Mouse (Mus musculus) myocyte (in vitro differentiated cells): ENCODE measurements at regions not wholly inside any gene's neighbourhood (a gene's known extent, or its start where the extent isn't known, plus 50 kb on each side); places are given as distances from the start of the nearest gene placed in this dataset.

Experiments used
- H3K27me3 ChIP-seq: one replicate; pipeline ENCODE4 v1.6.1; 2011; ENCODE audit not compliant: control insufficient read depth, insufficient read depth, insufficient read length
- H3K36me3 ChIP-seq: one replicate; pipeline ENCODE4 v1.6.1; 2011; ENCODE audit not compliant: control insufficient read depth, insufficient read depth
- H3K4me2 ChIP-seq: one replicate; pipeline ENCODE4 v1.6.1; 2011; ENCODE audit warnings: low read depth, control low read depth
- H3K4me3 ChIP-seq: one replicate; pipeline ENCODE4 v1.5.1; 2011; ENCODE audit warnings: mild to moderate bottlenecking, control low read depth, moderate library complexity
- H3K79me2 ChIP-seq: one replicate; pipeline ENCODE4 v1.6.1; 2011; ENCODE audit not compliant: control insufficient read depth, insufficient read depth
- H3ac ChIP-seq: one replicate; pipeline ENCODE4 v1.6.1; 2011; ENCODE audit not compliant: control insufficient read depth, insufficient read length
- CEBPB ChIP-seq: IDR thresholded peaks from 2 replicates; pipeline ENCODE4 v1.6.1; 2011; ENCODE audit warnings: mild to moderate bottlenecking, moderate library complexity; ENCODE audit not compliant: poor library complexity, insufficient read depth, severe bottlenecking
- E2F4 ChIP-seq: IDR thresholded peaks from one replicate; pipeline ENCODE4 v1.6.1; 2011; ENCODE audit warnings: mild to moderate bottlenecking, control low read depth, moderate library complexity; ENCODE audit not compliant: insufficient read depth
- MAX ChIP-seq: IDR thresholded peaks from one replicate; pipeline ENCODE4 v1.6.1; 2011; ENCODE audit warnings: low read depth, mild to moderate bottlenecking, control low read depth
- MYOD1 ChIP-seq, 3 experiments: IDR thresholded peaks; one replicate each; pipeline ENCODE4 v1.6.1; 2011; ENCODE audit warnings: control low read depth in 2 of 3, low read depth in 2 of 3, mild to moderate bottlenecking in 2 of 3, moderate library complexity in 1 of 3; ENCODE audit not compliant: insufficient read length in 2 of 3, control insufficient read depth in 1 of 3
- MYOG ChIP-seq, 3 experiments: IDR thresholded peaks; one replicate each; pipeline ENCODE4 v1.6.1; 2011; ENCODE audit warnings: control low read depth in 2 of 3, low read depth in 2 of 3, mild to moderate bottlenecking in 2 of 3; ENCODE audit not compliant: insufficient read length in 2 of 3, control insufficient read depth in 1 of 3, insufficient read depth in 1 of 3
- POLR2A ChIP-seq: IDR thresholded peaks from one replicate; pipeline ENCODE4 v1.6.1; 2011; ENCODE audit warnings: low read depth, mild to moderate bottlenecking, control low read depth, moderate library complexity; ENCODE audit not compliant: insufficient read length
- POLR2AphosphoS2 ChIP-seq: IDR thresholded peaks from one replicate; pipeline ENCODE4 v1.6.1; 2011; ENCODE audit warnings: low read depth, control low read depth; ENCODE audit not compliant: insufficient read length
- REST ChIP-seq: IDR thresholded peaks from one replicate; pipeline ENCODE4 v1.6.1; 2011; ENCODE audit warnings: mild to moderate bottlenecking, control low read depth, moderate library complexity; ENCODE audit not compliant: insufficient read depth, insufficient read length
- SRF ChIP-seq: IDR thresholded peaks from one replicate; pipeline ENCODE4 v1.6.1; 2011; ENCODE audit warnings: low read depth; ENCODE audit not compliant: control insufficient read depth, insufficient read length
- TCF12 ChIP-seq: IDR thresholded peaks from one replicate; pipeline ENCODE4 v1.6.1; 2011; ENCODE audit warnings: mild to moderate bottlenecking, control low read depth; ENCODE audit not compliant: poor library complexity, insufficient read depth, severe bottlenecking
- TCF3 ChIP-seq: IDR thresholded peaks from one replicate; pipeline ENCODE4 v1.6.1; 2011; ENCODE audit warnings: low read depth, control low read depth; ENCODE audit not compliant: insufficient read length
- USF1 ChIP-seq: IDR thresholded peaks from one replicate; pipeline ENCODE4 v1.6.1; 2011; ENCODE audit warnings: low read depth, mild to moderate bottlenecking, control low read depth, moderate library complexity

GRCm38 (mm10) chr2:148141936-148142335 is 95.2 kb upstream of the Foxa2 start:
- TF ChIP-seq E2F4: no peak
- Histone ChIP-seq H3K36me3 (no peaks in the 10 kb centered on the region), H3K4me2 (no peak overlapping the region), H3K79me2 (no peaks in the 10 kb centered on the region), H3K27me3 (no peaks in the 10 kb centered on the region), H3ac (no peak overlapping the region), H3K4me3 (no peak overlapping the region)

GRCm38 (mm10) chr2:148144816-148145215 is 98.0 kb upstream of the Foxa2 start:
- Histone ChIP-seq H3K27me3 (no peaks in the 10 kb centered on the region), H3K79me2 (no peaks in the 10 kb centered on the region), H3K4me2 (no peak overlapping the region), H3ac (no peak overlapping the region), H3K36me3 (no peaks in the 10 kb centered on the region), H3K4me3 (no peak overlapping the region)
- TF ChIP-seq MAX: no peak
- no peak for TF ChIP-seq USF1

DNA sequence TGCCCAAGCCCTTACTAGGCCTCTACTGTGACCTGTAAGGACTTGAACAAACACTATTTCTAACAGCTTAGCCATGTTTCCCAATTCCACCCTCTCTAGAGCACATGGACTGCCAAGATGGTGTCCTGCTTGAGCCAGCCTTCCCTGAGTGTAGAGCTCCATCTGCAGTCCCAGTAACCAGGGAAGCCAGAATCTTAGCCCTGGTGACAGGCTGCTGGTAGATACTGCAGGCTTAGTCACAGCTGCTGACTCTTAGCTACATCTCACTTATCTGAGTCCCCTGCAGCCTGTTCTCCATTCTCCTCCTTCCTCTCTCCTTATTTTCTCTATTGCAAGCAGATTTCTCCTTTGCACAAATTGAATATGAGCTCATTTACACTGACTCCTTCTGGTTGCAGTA is 101.5 kb upstream of the Foxa2 start:
- Histone ChIP-seq H3ac (no peak overlapping the region), H3K4me2 (no peak overlapping the region), H3K36me3 (no peaks in the 10 kb centered on the region), H3K79me2 (no peaks in the 10 kb centered on the region), H3K4me3 (no peak overlapping the region), H3K27me3 (no peaks in the 10 kb centered on the region)
- no peak for TF ChIP-seq POLR2A
- TF ChIP-seq USF1: no peak
- no peak for TF ChIP-seq TCF3
- no peak for TF ChIP-seq CEBPB

DNA sequence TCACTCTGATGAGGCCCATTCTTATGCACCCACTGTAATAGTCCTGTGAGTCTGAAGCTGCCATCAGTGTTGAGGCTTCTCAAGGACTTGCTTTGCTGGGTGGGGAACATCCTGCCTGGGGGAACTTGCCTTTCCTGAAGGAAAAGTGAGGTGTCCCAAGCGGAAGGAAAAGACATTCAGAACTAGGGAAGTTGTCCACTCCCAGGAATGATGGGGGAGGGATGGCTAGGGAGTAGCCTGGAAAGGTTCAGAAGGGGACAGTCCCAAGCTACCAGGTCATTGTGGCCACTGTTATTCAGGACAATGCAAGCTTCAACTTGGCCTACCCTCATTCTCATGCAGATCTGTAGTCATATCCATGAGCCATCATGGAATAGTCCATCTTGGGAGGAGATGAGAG is 102.7 kb upstream of the Foxa2 start:
- H3K79me2 ChIP-seq: no peaks in the 10 kb centered on the region
- TF ChIP-seq MYOG (IDR thresholded peaks at IDR 0.05; ENCODE audit: control insufficient read depth in 1 of 3, insufficient read depth in 1 of 3, insufficient read length in 2 of 3, low read depth in 2 of 3) (no peak), E2F4 (no peak), USF1 (no peak), SRF (no peak), TCF3 (no peak), REST (no peak), POLR2AphosphoS2 (no peak), MYOD1 (IDR thresholded peaks at IDR 0.05; ENCODE audit: control insufficient read depth in 1 of 3, insufficient read length in 2 of 3, low read depth in 2 of 3) (no peak), POLR2A (no peak), TCF12 (no peak)
- no peaks in the 10 kb centered on the region for H3K36me3 ChIP-seq
- no peak overlapping the region for H3ac ChIP-seq
- H3K27me3 ChIP-seq: no peaks in the 10 kb centered on the region
- H3K4me3 ChIP-seq: no peak overlapping the region
- no peak overlapping the region for H3K4me2 ChIP-seq

DNA sequence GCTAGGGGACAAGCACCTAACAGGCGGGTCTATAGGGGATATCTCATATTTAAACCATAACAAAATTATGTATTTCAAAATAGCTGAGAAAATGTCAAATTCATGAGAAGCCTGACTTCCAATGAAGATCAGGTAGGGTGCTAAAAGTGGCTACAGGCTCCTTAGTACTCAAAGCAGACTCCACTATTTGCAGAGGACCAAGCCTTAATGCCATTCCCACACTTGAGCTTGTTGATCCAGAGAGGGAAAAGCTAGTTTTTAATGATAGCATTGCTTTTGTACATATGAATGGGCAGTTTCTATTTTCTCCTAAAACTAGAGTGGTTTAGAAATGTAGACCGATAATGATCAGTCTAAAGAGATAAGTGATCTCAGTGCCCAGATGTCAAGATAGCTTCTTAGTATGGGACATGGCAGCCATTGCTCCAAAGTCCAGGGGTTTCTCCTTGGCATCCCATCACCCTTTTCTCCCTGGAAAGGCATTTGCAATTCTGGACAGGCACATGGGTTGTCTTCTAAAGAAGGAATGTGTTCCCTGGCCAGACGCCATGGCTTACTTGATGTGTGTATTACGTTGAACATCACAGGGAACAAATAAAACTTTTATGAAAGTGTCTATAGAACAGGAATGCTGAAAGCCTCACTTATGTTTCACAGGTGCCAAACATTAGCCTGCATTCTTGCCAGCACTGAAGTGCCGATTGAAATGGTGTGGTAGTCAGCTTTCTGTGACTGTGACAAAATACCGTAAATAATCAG is 106.9 kb upstream of the Foxa2 start:
- H3K4me2 ChIP-seq: no peak overlapping the region
- no peaks in the 10 kb centered on the region for H3K36me3 ChIP-seq
- no peak overlapping the region for H3ac ChIP-seq
- H3K27me3 ChIP-seq: no peaks in the 10 kb centered on the region
- no peak overlapping the region for H3K4me3 ChIP-seq
- H3K79me2 ChIP-seq: no peaks in the 10 kb centered on the region
- TF ChIP-seq USF1: no peak
- no peak for TF ChIP-seq REST
- no peak for TF ChIP-seq SRF
- TF ChIP-seq MYOD1 (IDR thresholded peaks at IDR 0.05; ENCODE audit: control insufficient read depth in 1 of 3, insufficient read length in 2 of 3, low read depth in 2 of 3): no peak
- no peak for TF ChIP-seq MAX
- TF ChIP-seq TCF12: no peak
- TF ChIP-seq E2F4: no peak
- no peak for TF ChIP-seq MYOG (IDR thresholded peaks at IDR 0.05; ENCODE audit: control insufficient read depth in 1 of 3, insufficient read depth in 1 of 3, insufficient read length in 2 of 3, low read depth in 2 of 3)
- no peak for TF ChIP-seq TCF3
- TF ChIP-seq CEBPB: no peak
- no peak for TF ChIP-seq POLR2A
- no peak for TF ChIP-seq POLR2AphosphoS2
